Mouse (Mus musculus): ENCODE results near the gene Cpsf3.

- TF ChIP-seq CTCF (IDR thresholded peaks at IDR 0.05; ENCODE audit: extremely low read depth, insufficient read depth, low read length) (no peak), POLR2A (IDR thresholded peaks at IDR 0.05; ENCODE audit: extremely low read depth, insufficient read depth, low read length) (no peak)
Measured at GRCm38 (mm10) chr12:21340674-21341073, 55.5 kb downstream of the Cpsf3 start.

Measured in cortical plate, adult 2 months (tissue).